Mouse (Mus musculus) limb, embryonic 10.5 days (tissue): Measurements from ENCODE around the gene Nr6a1. TPM values are rescaled to one million over a fixed set of nuclear protein-coding genes. Genes with fewer than 3 reads are reported as not detected.

Experiments
- DNase-seq: peaks from one replicate; pipeline ENCODE4 v3.0.0-alpha.2; 2017; ENCODE audit warnings: low spot score
- H3K27ac ChIP-seq: fragments of 300-500 bp; sonication (generic); 2 replicates; pipeline ENCODE4 v1.5.1; 2016; ENCODE audit warnings: mild to moderate bottlenecking
- H3K27me3 ChIP-seq: fragments of 300-500 bp; sonication (generic); 2 replicates; pipeline ENCODE4 v1.6.1; 2016; ENCODE audit warnings: low read depth, mild to moderate bottlenecking; ENCODE audit not compliant: poor library complexity, severe bottlenecking
- H3K36me3 ChIP-seq: fragments of 300-500 bp; sonication (generic); 2 replicates; pipeline ENCODE4 v1.6.1; 2016; ENCODE audit warnings: mild to moderate bottlenecking, moderate library complexity
- H3K4me1 ChIP-seq: fragments of 300-500 bp; sonication (generic); 2 replicates; pipeline ENCODE4 v1.6.1; 2016
- H3K4me3 ChIP-seq: fragments of 300-500 bp; sonication (generic); 2 replicates; pipeline ENCODE4 v1.5.1; 2016; ENCODE audit warnings: mild to moderate bottlenecking, moderate library complexity
- H3K9me3 ChIP-seq: fragments of 300-500 bp; sonication (generic); replicated peaks from 2 replicates; pipeline ENCODE4 v1.6.1; 2016; ENCODE audit warnings: mild to moderate bottlenecking
- WGBS: fragments of 180-500 bp; shearing (Covaris S2); methylation state at CpG from one replicate; pipeline ENCODE4 v1.1.7; 2016; 5-methylcytosine and 5-hydroxymethylcytosine counted together
- polyA plus RNA-seq: library from polyadenylated mRNA; unstranded; fragments of >200 nt; fragmentation: Nextera tagmentation; extraction: Ambion mirVana; gene quantifications from 2 replicates; pipeline ENCODE4 v1.2.1, GENCODE M21; 2016

Nr6a1 gene
- polyA plus RNA-seq, 1 experiment from 2014 or later = 1.9 TPM

DNA sequence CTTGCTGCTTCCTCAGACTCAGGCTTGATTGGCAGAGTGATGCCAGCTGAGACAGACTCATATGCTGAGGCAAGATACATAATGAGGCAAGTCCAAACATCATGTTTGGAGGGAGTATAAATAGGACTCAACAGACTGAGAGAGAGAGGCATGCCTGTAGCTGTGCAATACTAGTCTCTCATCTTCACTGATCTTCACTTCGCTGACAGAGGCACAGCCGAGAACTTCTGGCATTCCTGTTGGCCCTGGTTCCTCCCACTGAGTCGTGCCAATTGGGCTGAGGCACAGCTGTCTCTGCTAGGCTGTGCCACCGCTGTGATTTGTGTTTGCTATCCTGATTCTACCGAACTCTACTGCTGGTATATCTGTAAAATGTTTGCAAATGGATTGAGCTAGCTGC is 21.4 kb downstream of the Nr6a1 start:
- H3K27me3 ChIP-seq = no peaks in the 10 kb centered on the region
- no peak overlapping the region for H3K27ac ChIP-seq
- H3K4me1 ChIP-seq = peaks cover 3% of the 10 kb centered on the region; the same call in 1 of the 2 replicates
- WGBS = 82% methylated on average over 5 of the region's 5 CpGs
- H3K4me3 ChIP-seq = no peak overlapping the region
- no peaks in the 10 kb centered on the region for H3K9me3 ChIP-seq
- DNase-seq = no peak
- 0 out of 2 replicates have a peak, but pooled peaks cover 4% of the 10 kb centered on the region for H3K36me3 ChIP-seq

DNA sequence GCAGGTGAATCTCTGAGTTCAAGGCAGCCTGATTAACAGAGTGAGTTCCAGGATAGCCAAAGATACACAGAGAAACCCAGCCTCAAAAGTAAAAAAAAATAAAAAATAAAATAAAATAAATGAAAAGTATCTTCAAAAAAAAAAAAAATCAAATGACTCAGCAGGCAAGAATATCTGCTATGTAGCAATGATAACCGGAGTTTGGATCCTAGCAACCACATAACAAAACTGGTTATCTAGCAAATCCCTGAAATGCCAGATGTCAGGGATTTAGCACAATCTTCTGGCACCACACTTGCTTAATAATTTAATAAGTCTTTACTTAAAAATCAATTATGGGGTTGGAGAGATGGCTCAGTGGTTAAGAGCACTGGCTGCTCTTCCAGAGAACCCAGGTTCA is 23.2 kb downstream of the Nr6a1 start:
- Histone ChIP-seq H3K4me1 (peaks cover 3% of the 10 kb centered on the region; the same call in 1 of the 2 replicates), H3K4me3 (no peak overlapping the region), H3K36me3 (0 out of 2 replicates have a peak, but pooled peaks cover 4% of the 10 kb centered on the region), H3K27me3 (no peaks in the 10 kb centered on the region), H3K9me3 (no peaks in the 10 kb centered on the region), H3K27ac (no peak overlapping the region)
- no peak for DNase-seq
- 95% methylated on average over 1 of the region's 1 CpGs for WGBS

GRCm38 (mm10) chr2:38902866-38903265 is 24.6 kb downstream of the Nr6a1 start:
- no peaks in the 10 kb centered on the region for H3K9me3 ChIP-seq
- no peaks in the 10 kb centered on the region; the same call in 1 of the 2 replicates for H3K4me1 ChIP-seq
- 0 out of 2 replicates have a peak, but pooled peaks cover 7% of the 10 kb centered on the region for H3K36me3 ChIP-seq
- DNase-seq = no peak
- no peaks in the 10 kb centered on the region for H3K27me3 ChIP-seq
- H3K4me3 ChIP-seq = no peak overlapping the region
- no peak overlapping the region for H3K27ac ChIP-seq

DNA sequence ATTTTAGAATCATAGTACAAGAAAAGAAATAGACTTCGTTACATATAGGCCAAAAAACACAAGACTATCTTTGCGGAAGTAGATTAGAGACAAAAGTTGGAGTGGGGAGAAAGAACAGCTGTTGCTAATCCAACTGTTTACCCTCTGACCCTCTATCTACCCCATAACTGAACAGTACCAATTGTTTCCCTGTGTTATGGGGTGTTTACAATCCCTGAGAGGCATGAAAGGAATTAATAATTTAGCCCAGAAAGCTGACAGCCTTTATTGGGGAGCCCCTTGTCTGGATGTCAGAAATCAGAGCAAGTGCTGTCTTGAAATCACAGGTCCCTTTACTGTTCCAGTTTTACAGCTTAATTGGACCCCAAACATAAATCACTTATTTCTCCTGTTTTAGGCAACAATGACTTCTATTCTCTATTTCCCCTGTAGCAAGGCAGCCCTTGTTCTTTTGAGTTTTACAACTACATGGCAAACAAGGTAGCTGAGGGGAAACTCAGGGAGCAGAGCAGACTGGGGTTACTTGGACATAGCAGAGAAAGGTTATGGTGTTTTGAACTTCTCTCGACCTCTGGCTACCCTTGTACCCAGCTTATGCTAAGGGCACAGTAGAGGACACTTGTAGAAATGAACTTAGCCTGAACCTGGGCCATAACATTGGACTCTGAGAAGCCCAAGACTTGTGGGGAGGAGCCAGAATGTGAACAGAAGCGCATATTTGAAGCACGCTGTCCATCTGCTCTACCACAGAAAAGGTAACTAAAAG is 46.4 kb downstream of the Nr6a1 start:
- 72% methylated on average over 5 of the region's 5 CpGs for WGBS
- no peak for DNase-seq
- H3K27ac ChIP-seq = no peak overlapping the region
- no peaks in the 10 kb centered on the region for H3K27me3 ChIP-seq
- no peaks in the 10 kb centered on the region for H3K9me3 ChIP-seq
- H3K4me1 ChIP-seq = peaks cover 7% of the 10 kb centered on the region
- no peak overlapping the region for H3K4me3 ChIP-seq
- H3K36me3 ChIP-seq = peaks cover 82% of the 10 kb centered on the region

GRCm38 (mm10) chr2:38874544-38875108 is 52.9 kb downstream of the Nr6a1 start:
- H3K27me3 ChIP-seq = no peaks in the 10 kb centered on the region
- no peak for DNase-seq
- peaks cover 77% of the 10 kb centered on the region for H3K36me3 ChIP-seq
- H3K9me3 ChIP-seq = no peaks in the 10 kb centered on the region
- no peaks in the 10 kb centered on the region for H3K4me1 ChIP-seq
- H3K27ac ChIP-seq = no peak overlapping the region
- no peak overlapping the region for H3K4me3 ChIP-seq
- 61% methylated on average over 1 of the region's 1 CpGs for WGBS

DNA sequence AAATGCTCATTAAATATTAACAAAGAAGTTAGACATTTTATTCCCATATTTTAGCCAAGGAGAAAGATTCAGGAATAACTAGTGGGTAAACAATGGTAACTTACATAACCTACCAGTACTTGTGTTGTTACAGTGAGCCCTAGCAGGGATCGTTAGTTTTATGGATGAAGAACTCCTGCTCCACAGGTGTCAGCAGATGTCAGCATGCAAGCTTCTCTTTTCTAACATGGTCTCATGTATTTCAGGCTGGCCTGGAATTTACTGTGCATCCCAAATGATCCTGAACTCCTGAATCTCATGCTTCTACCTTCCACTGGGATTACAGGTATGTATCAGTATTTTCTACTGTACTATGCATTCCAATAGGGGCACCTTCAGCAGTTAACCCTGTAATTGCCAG is 54.8 kb downstream of the Nr6a1 start:
- Histone ChIP-seq H3K27me3 (no peaks in the 10 kb centered on the region), H3K4me1 (no peaks in the 10 kb centered on the region), H3K9me3 (no peaks in the 10 kb centered on the region), H3K27ac (no peak overlapping the region), H3K4me3 (no peak overlapping the region), H3K36me3 (peaks cover 66% of the 10 kb centered on the region)
- DNase-seq = no peak
- 75% methylated on average over 1 of the region's 1 CpGs for WGBS

DNA sequence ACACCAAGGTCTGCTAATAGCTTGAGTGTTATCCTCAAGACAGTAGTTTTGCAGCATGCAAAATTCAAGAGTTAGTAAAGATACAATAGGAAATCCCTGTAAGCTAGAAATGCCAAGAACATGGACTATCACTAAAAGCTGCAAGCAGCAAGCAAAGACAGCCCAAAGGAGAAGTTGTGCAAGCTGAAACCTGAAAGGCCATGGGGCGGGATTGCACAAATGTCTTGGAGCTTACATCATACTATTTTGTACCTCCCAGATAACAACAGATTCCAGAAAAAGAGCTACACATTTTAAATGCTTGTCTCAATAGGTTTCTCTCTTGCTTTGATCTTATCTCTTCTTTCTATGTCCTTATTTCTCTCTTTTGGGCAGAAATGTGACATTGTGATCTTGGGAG is 60.8 kb downstream of the Nr6a1 start:
- Histone ChIP-seq H3K4me1 (no peaks in the 10 kb centered on the region), H3K27me3 (no peaks in the 10 kb centered on the region), H3K36me3 (peaks cover 65% of the 10 kb centered on the region), H3K9me3 (no peaks in the 10 kb centered on the region), H3K4me3 (no peak overlapping the region), H3K27ac (no peak overlapping the region)
- DNase-seq = no peak
- WGBS = 82% methylated on average over 1 of the region's 1 CpGs

GRCm38 (mm10) chr2:38864011-38864410 is 63.5 kb downstream of the Nr6a1 start:
- Histone ChIP-seq H3K27ac (no peak overlapping the region), H3K4me1 (no peaks in the 10 kb centered on the region), H3K4me3 (no peak overlapping the region), H3K27me3 (no peaks in the 10 kb centered on the region), H3K9me3 (no peaks in the 10 kb centered on the region), H3K36me3 (peaks cover 79% of the 10 kb centered on the region)
- no peak for DNase-seq
- 54% methylated on average over 4 of the region's 4 CpGs for whole genome bisulfite sequencing

- no peak overlapping the region for H3K4me3 ChIP-seq
- H3K27ac ChIP-seq = no peak overlapping the region
- H3K4me1 ChIP-seq = no peaks in the 10 kb centered on the region
- no peak for DNase-seq
- peaks cover 89% of the 10 kb centered on the region for H3K36me3 ChIP-seq
- H3K27me3 ChIP-seq = no peaks in the 10 kb centered on the region
- 76% methylated on average over 1 of the region's 1 CpGs for WGBS
- no peaks in the 10 kb centered on the region for H3K9me3 ChIP-seq
These were observed 75.7 kb downstream of the Nr6a1 start for GRCm38 (mm10) chr2:38851797-38852196.

GRCm38 (mm10) chr2:38846319-38846718 is 81.2 kb downstream of the Nr6a1 start:
- Histone ChIP-seq H3K9me3 (no peaks in the 10 kb centered on the region), H3K27me3 (no peaks in the 10 kb centered on the region), H3K27ac (no peak overlapping the region), H3K4me1 (no peaks in the 10 kb centered on the region), H3K4me3 (no peak overlapping the region), H3K36me3 (peaks cover 92% of the 10 kb centered on the region)
- no peak for DNase-seq
- WGBS = 86% methylated on average over 2 of the region's 2 CpGs

DNA sequence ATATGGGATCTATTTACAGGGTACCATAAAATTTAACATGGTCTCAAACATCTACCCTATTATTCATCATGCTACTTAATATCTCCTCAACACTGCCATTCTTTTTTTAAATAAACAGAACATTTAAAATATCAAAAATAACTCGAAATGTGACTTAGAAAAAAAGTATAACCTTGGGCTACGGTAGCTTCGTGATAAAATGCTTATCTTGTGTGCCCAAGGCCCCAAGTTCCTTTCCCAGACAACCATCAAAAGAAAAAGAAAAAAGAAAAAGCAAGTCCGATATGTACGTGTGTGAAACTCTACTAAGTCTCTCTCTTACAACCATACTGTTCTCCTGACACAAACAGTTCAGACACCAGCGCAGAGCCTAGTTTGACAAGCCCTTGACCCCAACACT is 92.0 kb downstream of the Nr6a1 start:
- DNase-seq = no peak
- no peak overlapping the region for H3K4me3 ChIP-seq
- H3K9me3 ChIP-seq = no peaks in the 10 kb centered on the region
- peaks cover 90% of the 10 kb centered on the region for H3K36me3 ChIP-seq
- WGBS = 96% methylated on average over 6 of the region's 6 CpGs
- no peaks in the 10 kb centered on the region for H3K4me1 ChIP-seq
- H3K27ac ChIP-seq = no peak overlapping the region
- H3K27me3 ChIP-seq = no peaks in the 10 kb centered on the region

DNA sequence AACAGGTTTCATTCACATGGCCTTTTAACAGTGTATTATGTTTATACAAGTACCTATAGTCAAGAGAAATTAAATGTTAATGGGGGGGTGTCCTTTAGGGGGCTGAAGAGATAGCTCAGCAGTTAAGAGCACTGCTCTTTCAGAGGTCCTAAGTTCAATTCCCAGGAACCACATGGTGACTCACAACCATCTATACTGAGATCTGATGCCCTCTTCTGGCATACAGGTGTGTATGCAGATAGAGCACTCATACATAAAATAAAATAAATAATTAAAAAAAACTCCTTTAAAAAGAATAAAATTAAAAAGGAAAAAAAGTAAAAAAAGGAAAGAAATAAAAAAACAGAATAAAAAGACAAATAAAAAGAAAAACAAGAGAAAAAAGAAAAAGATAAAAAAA is 95.5 kb downstream of the Nr6a1 start:
- no peak for DNase-seq
- Histone ChIP-seq H3K9me3 (no peaks in the 10 kb centered on the region), H3K36me3 (peaks cover 80% of the 10 kb centered on the region), H3K27me3 (no peaks in the 10 kb centered on the region), H3K27ac (no peak overlapping the region), H3K4me3 (no peak overlapping the region), H3K4me1 (0 out of 2 replicates have a peak, but pooled peaks cover 4% of the 10 kb centered on the region)

- 84% methylated on average over 1 of the region's 1 CpGs for WGBS
- H3K27me3 ChIP-seq = no peaks in the 10 kb centered on the region
- DNase-seq = no peak
- H3K9me3 ChIP-seq = no peaks in the 10 kb centered on the region
- 0 out of 2 replicates have a peak, but pooled peaks cover 9% of the 10 kb centered on the region for H3K4me1 ChIP-seq
- no peak overlapping the region for H3K27ac ChIP-seq
- H3K36me3 ChIP-seq = peaks cover 62% of the 10 kb centered on the region
- no peak overlapping the region for H3K4me3 ChIP-seq
These were observed 98.0 kb downstream of the Nr6a1 start for GRCm38 (mm10) chr2:38829521-38829920.
